Mouse (Mus musculus): ENCODE results near the gene Hsd17b1.
A peak's percentile ranks its signal among the peaks of the same experiment; 100 is the strongest.

Gene Hsd17b1

DNA sequence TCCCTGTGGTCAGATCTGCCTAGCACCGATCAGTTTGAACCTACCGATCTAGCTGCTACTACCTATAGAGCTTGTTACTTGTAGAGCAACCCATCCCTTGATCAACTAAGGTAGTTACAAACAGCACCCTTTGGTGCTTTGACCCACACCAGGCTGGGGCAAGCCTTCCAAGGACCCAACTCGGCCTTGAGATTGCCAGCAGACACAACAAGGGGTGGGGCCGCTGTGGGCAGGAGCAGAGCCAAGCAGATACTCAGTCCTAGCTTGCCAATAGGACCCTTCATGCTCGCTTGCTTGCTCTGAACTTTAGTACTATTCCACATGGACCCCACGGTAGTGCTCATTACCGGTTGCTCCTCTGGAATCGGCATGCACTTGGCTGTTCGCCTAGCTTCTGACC lies at the start of gene Hsd17b1:
Gene Hsd17b1, plus strand, starts transcription at position 291 of the 400 bp plus-strand sequence.
- DNase-seq (ENCODE audit: low spot score in 2 of 2), result no peak

DNA sequence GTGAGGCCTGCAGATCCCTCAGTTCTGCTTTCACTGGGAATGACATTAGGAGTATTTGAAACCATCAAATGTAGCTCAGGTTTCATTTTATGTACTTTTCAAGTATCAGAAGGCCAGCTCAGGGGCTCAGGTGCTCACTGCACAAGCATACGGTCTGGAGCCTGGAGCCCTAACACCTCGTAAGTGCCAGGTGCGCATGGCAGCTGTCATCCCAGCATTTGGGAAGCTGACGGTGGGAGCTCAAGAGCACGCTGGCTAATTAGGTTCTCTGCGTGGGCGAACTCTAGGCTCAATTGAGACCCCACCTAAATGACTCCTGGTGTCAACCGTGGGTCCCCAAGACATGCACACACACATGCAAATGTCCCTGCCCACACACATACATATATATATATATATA lies 48.9 kb upstream of the Hsd17b1 start:
- no peak for DNase-seq (ENCODE audit: low spot score in 2 of 2)

DNA sequence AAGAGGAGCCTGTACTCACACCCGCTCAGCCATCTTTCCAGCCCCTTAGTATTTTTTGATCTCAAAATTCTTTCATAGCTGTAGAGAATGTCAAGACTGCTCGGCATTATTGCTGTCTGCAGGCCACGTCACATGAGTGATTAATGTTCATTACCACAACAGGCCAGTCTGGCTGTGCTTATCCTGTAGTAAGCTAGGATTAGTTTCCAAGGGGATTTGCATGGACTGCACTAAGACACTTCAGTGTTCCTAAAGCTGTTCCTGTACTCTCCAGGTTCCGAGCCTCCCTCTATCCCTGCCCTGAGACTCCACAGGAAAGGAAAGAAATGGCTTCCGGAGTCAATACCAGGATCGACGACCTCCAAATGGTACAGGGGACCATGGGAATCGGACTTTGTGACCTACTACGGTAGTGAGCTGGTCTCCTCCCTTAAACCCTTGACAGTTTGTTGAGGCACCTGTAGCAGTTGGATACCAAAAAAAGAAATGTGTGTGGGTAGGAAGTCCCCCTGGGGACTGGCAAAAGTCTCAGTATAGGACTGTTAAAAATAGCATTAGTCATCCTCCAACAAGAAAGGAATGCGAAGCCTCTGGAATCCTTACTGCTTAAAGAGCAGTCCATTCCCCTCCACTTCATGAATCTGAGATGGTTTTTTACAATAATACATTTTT lies 47.9 kb upstream of the Hsd17b1 start:
- no peak for DNase-seq (ENCODE audit: low spot score in 2 of 2)

DNA sequence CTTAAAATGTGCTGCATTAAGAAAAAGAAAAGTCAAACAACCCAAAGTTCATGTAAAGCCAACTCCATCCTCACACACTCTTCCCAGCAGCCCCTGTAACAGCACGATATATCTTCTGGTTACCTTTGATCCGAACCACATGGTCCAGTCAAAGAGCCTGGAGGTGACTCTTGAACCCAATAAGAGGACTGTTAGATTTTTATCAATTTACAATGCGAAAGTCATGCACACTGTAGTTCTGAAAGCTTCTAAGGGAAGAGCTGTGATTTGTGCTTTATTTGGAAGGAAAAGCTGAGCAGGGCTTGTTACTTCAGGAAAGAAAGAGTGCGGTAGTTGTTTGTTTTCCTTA lies 47.4 kb upstream of the Hsd17b1 start:
- DNase-seq (ENCODE audit: low spot score in 2 of 2), result no peak

DNA sequence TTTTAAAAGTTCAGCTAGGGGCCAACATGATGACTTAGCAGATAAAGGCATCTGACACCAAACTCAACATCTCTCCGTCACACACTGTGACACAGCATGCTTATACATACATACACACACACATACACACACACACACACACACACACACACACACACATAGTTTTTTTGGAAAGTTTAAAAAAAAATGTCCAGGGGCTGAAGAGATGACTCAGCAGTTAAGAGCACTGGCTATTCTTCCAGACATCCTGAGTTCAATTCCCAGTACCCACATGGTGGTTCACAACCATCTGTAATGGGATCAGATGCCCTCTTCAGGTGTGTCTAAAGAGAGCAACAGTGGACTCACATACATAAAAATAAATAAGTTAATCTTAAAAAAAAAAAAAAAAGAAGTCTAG lies 46.7 kb upstream of the Hsd17b1 start:
- DNase-seq (ENCODE audit: low spot score in 2 of 2), result no peak

DNA sequence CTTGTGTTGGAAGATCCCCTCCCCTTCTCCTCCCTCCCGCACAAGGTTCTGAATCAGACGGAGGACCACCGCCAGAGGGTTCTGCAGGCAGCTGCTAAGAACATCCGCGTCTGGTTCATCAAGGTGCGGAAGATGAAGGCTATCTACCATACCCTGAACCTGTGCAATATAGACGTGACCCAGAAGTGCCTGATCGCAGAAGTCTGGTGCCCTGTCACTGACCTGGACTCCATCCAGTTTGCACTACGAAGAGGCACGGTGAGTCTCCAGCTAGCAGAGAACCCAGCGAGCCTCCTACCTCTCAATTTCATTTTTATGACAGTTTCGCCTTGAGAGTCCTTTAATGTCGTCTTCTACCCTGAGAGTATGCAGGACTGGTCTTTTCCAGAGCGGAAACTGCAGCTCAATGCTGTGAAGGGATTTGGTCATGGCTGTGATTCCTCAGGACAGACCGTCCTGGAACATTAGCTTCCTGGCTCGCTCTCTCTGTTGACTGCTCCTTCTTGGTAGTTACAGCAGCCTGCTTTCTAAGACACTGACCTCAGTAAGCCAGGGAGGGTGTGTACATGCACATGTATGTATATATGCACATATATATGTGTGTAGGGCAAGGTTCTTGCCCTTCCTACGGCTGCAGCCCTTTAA lies 44.2 kb upstream of the Hsd17b1 start:
- DNase-seq (ENCODE audit: low spot score in 2 of 2), result no peak

DNA sequence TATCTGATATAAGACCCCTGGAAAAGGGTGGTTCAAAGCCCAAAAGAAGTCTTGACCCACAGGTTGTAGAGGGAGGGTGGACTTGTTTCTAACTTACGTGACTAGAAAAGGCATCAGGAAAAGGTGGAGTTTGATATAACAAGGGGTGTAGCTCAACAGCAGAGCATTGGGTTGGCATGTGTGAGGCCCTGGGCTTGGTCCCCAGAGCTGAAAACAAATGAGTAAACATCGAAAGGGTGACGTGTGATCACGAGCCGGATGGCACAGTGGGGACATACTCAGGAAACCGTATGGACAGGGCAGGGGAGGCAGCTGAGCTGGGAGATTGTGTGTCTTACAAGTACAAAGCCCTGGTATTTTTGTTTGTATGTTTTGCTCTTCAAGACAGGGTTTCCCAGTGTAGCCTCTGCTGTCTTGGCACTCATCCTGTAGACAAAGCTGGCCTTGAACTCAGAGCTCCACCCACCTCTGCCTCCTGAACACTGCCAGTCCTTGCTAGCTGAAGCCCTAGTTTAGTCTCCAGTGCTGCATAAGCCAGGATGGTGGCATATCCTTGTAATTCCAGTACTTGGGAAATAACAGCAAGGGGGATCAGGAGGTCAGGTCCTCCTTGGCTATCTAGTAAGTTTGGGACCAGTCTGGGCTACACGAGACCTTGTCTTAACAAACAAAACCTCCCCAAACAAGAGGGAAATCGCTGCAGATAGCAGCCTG lies 43.4 kb upstream of the Hsd17b1 start:
- no peak for DNase-seq (ENCODE audit: low spot score in 2 of 2)

DNA sequence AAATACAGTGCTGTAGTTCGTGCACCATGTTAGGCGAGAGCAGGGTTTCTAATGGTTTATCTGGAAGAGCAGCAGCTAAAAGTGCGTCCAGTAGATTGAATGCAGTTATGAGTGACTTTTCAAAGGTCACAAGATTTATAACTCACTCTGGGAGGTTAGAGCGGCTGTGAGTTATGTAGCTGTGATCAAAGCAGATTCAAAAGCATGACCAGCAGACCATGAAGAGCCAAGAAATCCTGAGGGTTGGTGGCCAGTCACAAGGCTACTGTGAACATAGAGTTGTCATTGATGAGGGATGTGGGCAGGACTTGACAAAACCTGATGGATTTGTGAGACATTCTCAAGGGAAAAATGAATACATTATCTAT lies 42.9 kb upstream of the Hsd17b1 start:
- DNase-seq (ENCODE audit: low spot score in 2 of 2), result no peak

DNA sequence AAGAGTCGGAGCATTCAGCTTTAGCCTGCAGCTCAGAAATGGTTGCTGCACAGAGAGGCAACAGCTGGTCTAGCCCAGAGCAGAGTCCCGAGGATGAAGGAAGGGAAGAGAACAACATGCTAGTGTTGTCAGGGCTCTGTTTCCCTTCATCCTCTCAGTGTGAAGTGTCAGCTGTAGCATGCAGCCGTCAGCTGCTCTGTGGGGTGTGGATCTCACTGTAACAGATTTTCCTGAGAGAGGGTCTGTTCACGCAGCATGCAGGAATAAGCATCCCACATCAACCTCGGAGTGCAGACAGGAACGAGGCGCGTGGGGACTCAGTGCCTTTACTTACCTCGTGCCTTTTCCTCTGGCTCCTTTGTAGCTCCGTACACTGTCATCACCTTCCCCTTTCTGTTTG lies 40.4 kb upstream of the Hsd17b1 start:
- no peak for DNase-seq (ENCODE audit: low spot score in 2 of 2)

DNA sequence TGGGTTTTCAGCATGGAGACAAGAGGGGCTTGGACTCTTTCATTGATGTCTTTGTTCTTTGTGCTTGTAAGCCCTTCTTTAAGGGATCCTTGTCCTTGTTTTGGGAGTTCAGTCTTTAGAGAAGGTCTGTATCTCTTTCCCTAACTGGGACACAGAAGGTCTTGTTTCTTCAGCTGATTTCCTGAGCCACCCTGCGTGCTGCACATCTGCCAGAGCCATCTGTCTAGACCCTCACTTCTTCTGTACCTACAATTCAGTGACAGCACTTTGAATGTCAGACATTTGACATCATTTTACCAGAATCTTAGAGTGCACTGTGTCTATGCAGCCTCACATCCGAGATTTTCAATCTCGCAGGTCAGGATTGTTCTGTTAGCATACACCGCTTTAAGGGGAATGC lies 32.4 kb upstream of the Hsd17b1 start:
- no peak for DNase-seq (ENCODE audit: low spot score in 2 of 2)

DNA sequence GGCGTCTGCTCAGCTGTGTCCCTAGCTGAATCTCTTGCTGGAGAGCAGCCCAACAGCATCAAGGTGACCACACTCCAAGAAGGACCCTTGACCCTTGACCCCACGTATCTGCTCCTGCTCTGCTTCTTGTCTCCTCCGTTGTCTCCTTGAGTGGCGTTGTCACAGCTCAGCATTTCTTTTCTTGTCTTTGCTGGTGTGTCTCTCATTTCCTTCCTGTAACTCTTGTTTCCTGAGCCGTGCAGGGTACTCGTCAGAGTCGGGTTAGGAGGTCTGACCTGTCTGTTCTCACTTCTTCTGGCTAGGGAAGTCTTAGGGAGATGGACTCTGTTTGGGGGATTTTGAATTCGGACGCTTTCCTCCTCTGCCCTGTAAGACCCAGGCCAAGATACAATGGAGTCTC lies 31.8 kb upstream of the Hsd17b1 start:
- no peak for DNase-seq (ENCODE audit: low spot score in 2 of 2)

DNA sequence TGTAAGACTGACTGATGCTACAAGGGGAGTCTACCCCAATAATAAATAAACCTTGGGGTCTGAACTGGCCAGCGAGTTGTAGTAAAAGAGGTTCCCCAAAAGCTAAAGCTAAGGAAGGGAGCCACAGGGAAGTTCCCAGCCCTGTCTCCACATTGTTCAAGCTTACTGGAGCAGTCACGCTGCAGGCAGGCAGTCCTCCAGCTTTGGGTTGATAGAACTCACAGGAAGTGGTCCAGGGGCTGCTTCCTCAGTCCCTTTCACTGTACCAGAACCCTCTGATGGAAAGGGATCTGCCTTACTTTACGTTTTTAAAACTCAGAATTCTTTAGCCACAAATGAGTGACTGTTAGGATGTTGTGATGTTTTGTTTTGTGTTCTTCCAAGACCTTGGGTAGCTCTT lies 30.7 kb upstream of the Hsd17b1 start:
- no peak for DNase-seq (ENCODE audit: low spot score in 2 of 2)

DNA sequence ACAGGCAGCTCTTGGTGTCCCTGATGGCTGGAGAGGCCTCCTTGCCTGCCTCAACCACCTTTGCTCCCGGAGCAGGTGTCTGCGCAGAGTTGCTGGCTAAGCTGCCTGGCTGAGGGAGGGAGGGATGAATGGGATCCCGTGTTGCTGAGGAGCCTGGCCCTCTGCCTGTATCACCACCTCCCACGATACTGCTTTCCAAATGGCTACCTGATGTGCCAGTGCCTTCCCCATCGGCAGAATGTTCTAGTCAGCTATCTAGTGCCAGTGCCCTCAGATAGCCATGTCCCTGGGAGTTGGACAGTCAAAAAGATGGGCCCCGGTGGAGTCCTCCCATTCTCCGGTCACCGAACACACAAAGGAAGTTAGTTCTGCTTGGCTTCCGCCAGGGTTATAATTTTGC lies 27.9 kb upstream of the Hsd17b1 start:
- no peak for DNase-seq (ENCODE audit: low spot score in 2 of 2)

DNA sequence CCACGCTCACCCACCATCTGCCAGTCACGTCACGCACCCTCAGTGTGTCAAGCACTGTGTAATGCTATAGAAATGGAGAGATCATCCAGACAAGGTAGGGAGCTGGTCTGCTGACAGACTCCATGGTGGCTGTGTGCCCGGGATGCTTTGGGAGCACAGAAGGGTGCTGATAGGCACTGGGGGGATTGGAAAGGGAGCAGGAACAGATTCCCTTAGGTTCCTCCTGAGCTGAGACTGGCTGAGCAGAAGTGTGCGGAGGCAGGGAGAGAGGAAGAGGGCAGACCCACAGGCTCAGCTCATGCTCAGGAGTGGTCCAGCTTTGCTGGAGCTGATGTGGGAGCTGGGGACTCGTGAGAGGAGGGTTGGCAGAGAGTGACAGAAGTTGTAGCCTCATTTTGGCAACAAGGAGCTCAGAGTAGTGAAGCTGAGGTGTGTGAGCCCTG lies 27.1 kb upstream of the Hsd17b1 start:
- no peak for DNase-seq (ENCODE audit: low spot score in 2 of 2)

DNA sequence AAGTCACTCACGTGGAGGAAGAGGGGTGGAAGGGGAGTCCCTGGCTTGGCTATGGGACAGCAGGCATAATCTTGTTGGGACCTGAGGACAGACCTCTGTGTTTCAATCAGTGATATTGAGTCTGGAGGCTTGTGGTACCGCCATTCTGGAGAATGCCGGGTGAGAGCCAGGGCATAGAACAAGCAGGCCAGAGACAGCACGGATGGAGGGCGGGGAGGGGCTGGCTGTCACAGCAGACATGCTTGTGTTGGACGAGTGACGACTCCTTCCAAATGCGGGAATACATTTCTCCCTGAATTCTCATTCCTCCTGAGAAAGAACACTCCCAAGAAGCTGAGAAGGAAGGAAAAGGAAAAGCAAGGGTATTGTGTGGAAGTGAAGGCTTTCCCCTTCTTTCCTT lies 26.6 kb upstream of the Hsd17b1 start:
- no peak for DNase-seq (ENCODE audit: low spot score in 2 of 2)

DNA sequence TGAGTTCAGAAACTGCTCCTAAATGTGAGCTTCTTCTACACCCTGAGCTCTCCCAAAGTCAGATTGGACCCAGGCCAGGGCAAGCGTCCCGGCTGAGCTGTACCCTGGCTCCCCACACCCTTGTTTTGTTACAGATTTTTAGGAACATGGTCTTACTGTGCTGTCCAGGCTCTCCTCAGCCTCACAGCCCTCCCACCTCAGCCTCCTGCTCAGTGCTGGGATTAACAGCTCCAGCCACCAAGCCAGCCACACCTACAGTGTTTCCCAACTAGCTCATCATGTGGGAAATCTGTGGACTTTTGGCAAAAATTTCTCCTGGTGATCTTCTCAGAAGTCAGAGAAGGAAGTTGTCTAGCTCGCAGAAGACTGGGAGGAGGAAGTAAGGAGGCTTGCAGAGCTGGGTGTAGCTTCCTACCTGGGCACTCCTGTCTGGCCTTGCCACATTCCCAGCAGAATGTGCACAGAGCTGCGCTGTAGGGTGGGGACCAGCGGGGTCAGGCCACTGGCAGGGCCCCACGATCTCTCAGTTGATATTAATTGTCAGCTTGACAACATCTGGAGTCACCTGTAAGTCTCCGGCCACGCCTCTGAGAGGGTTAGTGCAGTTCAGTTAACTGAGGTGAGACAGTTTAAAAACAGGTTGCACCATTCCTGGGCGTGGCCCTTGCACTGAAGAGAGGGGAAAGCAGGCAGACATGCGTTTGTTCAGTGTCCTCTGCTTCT lies 25.3 kb upstream of the Hsd17b1 start:
- DNase-seq (ENCODE audit: low spot score in 2 of 2), result peak in 1 of 2 experiments; percentile 33

DNA sequence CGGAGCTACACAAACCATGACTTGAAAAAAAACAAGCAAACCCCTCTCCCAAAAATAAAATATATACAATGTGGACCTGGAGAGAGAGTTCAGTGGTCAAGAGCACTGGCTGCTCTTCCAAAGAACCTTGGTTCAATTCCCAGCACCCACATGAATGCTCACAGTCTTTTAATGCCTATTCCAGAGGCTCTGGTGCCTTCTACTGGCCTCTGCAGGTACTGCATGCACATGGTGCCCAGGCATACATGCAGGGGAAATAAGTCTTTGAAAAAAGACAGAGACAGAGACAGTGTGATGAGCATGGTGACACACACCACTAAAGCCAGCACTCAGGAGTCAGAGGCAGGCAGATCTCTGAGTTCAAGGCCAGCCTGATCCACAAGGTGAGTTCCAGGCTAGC lies 24.2 kb upstream of the Hsd17b1 start:
- peak in 1 of 2 experiments; percentile 56 for DNase-seq (ENCODE audit: low spot score in 2 of 2)

DNA sequence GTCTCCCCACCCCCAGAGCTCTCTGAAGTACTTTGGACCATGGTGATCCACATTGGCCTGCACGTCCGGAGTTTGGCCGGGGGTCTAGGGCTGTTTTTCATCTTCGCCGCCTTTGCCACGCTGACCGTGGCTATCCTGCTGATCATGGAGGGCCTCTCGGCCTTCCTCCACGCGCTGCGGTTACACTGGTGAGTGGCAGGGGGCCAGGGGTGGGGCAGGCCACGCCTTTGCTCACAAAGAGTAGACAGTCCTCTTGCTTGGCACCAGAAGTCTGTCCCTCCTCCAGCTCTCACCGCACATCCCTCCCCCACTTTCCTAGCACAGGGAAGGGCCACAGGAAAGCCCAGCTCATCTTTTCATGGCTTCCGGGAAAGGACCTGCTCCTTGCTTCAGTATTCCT lies 22.8 kb upstream of the Hsd17b1 start:
- DNase-seq (ENCODE audit: low spot score in 2 of 2), result peak in 1 of 2 experiments; percentile 24

DNA sequence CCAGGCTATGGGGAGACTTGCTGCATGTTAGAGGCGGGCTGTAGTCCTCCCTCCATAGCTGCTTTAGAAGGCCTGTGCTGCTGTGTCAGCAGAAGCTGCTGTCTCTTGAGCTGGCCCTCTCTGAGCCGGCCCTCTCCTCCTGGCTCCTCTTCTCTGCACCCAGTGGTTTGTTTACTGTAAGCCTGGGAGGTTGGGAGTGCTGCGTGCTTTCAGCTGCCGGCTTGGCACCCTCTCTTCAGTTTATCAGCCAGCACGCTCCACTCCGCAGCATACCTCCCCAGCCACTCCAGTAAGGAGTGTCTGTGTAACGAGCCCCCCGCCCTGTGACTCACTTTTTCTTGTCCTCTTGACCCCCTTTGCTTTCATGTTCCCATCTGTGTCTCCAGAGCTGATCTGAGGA lies 21.3 kb upstream of the Hsd17b1 start:
- DNase-seq (ENCODE audit: low spot score in 2 of 2), result no peak

DNA sequence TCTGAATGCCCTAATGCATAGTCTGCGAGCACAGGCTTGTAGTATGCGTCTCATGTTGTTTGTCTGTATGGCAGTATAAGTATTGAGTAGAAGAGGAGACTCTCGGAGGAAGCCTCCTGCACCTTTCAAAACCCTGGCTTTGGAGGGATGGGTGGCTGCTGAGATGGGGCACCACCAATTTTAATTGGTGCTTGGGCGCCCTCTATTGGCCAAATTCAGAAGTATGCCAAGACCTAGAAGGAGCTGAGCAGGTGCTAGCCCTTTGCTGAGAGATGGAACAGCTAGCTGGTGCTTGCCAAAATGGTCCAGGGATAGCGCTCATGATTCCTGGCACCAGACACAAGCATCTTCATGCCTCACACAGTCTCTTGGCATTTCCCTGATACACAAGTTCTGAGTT lies 20.4 kb upstream of the Hsd17b1 start:
- DNase-seq (ENCODE audit: low spot score in 2 of 2), result peak; percentile 89 to 93

DNA sequence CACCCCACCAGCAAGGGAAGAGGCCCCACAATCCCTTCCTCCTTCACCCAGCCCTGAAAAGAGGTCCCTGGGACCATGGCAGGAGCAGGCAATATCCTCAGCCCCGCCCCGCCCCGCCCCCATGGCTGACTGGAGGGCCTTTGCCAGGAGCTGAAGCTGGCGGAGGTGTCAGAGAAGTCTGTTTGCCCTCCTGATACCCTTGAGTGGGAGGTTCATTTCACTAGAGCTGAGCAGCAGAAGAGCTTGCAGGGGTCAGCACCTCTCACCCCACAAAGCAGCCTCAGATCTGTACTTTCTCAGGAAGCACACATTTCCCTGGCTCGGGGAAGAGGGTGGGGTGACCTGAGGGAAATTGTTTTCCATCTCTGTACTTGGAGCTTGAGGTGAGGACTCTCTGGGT lies 19.5 kb upstream of the Hsd17b1 start:
- peak in 1 of 2 experiments; percentile 13 for DNase-seq (ENCODE audit: low spot score in 2 of 2)

DNA sequence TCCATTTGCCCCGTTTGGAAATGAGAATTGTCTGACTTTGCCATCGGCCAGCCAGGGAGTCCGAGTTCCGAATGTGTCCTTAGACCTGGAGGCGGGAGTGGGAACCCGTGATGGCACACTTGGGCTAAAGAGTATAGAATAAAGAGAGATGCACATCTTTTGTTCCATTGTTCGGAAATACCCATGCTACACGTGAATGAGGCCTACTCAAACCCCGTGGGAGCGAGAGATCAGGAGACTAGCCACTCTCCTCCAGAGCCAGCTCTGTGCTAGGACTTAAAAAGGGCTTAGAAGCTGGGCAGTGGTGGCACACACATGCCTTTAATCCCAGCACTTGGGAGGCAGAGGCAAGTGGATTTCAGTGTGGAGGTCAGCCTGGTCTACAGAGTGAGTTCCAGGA lies 18.7 kb upstream of the Hsd17b1 start:
- DNase-seq (ENCODE audit: low spot score in 2 of 2), result peak in 1 of 2 experiments; percentile 16

DNA sequence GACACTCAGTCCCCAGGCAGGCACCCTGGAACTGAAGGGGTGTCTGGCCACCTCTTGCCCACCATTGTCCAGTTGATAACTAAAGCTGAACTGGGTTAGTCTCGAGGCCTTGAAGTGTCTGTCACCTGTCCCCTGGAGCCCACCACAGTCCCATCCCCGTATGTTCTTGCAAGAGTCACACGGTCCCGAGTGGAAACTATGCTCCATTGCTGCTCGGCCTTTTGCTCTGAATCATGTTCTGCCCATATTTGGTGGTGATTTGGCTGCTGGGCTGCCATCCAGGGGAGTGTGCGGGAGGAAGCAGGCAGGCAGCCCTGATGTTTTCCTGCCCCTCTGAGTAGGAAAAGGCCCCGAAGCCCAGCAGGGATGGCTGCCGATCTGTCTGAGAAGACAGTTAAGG lies 18.1 kb upstream of the Hsd17b1 start:
- peak in 1 of 2 experiments; percentile 34 for DNase-seq (ENCODE audit: low spot score in 2 of 2)

Measured in spleen, postnatal 10 days (tissue).